Mouse (Mus musculus) embryo, embryonic 11.5 days (tissue): ENCODE measurements around the gene Wdr26.

Source experiments
- DNase-seq: peaks from one replicate; pipeline ENCODE4 v3.0.0-alpha.2; 2012; ENCODE audit warnings: low read depth, low spot score

The Wdr26 gene

DNA sequence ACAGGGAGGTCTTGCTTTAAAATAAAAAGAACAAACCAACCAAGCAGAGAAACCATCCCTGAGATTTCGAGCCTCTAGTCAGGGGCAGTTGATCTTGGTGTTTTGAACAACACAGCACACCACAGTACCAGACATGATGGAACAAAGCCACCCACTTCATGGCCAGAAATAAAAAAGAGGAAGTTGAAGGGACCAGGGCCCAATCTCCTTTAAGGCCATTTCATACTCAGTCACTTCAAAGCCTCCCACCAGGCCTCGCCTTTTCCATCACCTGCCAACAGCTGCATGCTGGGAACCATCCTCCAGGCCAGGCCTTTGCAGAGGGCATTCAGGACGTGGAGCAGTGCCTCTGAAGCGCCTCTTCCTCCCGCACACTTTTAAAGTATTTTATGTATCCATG is 25.5 kb upstream of the Wdr26 start:
- no peak for DNase-seq

DNA sequence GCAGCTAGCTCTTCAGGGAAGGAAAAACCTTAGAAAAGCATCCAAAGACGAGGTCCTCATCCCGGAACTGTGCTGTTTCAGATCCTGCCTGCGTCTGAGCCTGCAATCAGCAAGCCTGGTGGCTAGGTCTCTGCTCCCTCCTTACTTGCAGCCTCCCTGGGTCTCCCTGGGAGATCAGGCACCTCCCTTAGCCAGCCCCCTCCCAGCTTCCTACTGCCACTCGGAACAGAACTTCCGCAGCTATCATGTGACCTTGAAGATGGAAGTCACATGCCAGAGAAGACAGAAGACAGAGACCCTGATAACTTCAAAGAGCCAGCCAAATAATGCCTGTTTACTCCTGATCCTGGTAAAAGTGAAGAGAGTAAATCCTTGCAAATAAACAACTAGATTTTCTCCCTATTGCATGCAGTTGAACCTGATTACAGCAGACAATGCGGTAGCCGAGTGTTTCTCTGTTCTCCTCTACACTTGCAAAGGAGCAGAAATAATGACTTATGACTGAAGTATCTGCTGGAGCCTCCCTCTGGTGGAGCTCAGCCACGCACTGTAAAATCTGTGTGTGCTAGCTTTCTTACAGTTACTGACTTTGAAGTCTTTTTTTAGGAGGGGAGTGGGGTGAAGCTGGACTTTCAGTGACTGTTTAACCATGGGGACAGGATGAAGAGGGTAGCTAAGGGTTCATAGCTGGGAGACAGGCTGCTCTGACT is 22.7 kb upstream of the Wdr26 start:
- DNase-seq = no peak

DNA sequence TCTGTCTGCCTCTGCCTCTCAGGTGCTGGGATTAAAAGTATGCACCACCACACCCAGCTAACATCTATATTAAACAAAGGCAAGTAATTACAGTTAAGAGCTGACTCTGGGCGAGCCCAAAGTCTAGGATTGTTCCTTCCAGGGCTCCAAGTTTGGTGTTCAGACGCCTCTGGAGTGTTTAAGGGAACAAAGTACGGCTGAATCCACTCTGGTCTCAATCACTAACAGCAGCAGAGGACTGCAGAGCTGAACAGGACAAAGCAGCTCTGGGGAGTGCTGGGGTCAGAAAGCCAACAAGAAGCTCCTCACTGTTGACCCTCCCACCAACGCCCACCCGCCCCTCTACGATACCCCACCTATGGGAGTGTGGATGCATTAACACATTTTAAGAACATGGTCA is 21.9 kb upstream of the Wdr26 start:
- no peak for DNase-seq

GRCm38 (mm10) chr1:181232307-181233027 is 20.7 kb upstream of the Wdr26 start:
- DNase-seq = no peak

- DNase-seq = no peak
These were observed 20.0 kb upstream of the Wdr26 start for GRCm38 (mm10) chr1:181231821-181232220.

- no peak for DNase-seq
These were observed 19.5 kb upstream of the Wdr26 start for GRCm38 (mm10) chr1:181231262-181231661.

DNA sequence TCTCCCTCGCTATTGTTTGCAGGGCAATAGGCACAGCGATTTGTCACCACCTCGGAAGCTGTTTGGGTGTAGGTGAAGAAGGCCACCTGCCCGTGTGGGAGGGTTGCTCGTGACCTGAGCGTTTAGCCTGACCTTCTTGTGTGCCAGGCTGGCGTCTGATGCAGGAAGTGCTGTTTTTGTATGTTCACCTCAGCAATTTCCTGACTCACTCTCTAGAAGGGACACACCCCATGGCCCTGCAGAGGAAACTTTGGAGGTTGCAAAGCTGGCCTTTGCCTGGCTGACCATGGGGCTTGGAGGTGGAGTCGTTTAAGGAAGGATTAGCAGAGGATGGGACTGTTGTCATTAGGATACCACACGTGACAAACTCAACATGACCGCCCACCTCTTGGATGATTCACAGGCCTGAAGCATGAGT is 18.9 kb upstream of the Wdr26 start:
- DNase-seq = no peak

DNA sequence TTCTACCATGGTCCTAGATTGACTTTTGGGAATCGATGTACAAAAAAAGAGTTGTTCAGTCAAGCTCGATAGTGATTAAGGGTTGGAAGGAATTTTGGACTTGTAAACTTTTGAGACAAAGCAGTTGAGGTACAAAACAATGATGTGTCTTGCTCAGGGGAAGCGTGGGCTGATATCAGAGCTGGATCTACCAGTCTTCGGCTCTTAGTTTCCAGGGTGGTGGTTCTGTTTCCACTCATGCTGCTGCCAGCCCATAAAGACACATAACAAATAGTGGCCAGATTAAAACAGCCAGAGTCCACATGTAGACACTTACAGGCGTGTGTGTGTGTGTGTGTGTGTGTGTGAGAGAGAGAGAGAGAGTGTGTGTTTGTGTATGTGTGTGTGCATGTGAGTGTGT is 17.2 kb upstream of the Wdr26 start:
- no peak for DNase-seq

GRCm38 (mm10) chr1:181228591-181228990 is 16.8 kb upstream of the Wdr26 start:
- no peak for DNase-seq

- DNase-seq = no peak
These were observed 16.0 kb upstream of the Wdr26 start for GRCm38 (mm10) chr1:181227804-181228203.

- no peak for DNase-seq
These were observed 15.0 kb upstream of the Wdr26 start for GRCm38 (mm10) chr1:181226850-181227249.

GRCm38 (mm10) chr1:181225281-181225680 is 13.5 kb upstream of the Wdr26 start:
- DNase-seq = no peak

DNA sequence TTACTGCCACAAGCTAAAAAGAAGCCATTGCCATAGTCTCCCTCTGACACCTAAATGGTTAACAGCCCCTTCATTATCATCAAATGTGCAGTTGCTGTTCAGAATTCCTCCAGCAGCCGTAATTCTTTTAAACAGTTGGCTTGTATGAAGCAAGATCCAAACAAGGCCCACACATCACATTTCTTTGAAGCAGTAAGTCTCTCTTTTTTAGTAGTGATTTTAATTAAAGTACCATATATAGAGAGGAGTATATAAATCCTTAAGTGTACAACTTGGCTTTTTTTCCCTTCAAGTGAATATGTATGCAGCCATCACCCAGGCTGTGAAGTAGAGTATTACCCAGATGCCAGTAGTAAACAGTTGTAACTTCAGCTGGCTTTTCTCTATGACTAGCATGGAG is 10.2 kb upstream of the Wdr26 start:
- no peak for DNase-seq

- DNase-seq = no peak
These were observed 4.5 kb upstream of the Wdr26 start for GRCm38 (mm10) chr1:181216315-181216714.

GRCm38 (mm10) chr1:181214296-181215035 is 2.7 kb upstream of the Wdr26 start:
- DNase-seq = no peak

- no peak for DNase-seq
These were observed 340 bp downstream of the Wdr26 start for GRCm38 (mm10) chr1:181211403-181211919.

- DNase-seq = no peak
These were observed 999 bp downstream of the Wdr26 start for GRCm38 (mm10) chr1:181210601-181211402.

- no peak for DNase-seq
These were observed 1.7 kb downstream of the Wdr26 start for GRCm38 (mm10) chr1:181210147-181210546.

GRCm38 (mm10) chr1:181199446-181199845 is 12.4 kb downstream of the Wdr26 start:
- no peak for DNase-seq

GRCm38 (mm10) chr1:181188925-181189324 is 22.9 kb downstream of the Wdr26 start:
- DNase-seq = no peak

DNA sequence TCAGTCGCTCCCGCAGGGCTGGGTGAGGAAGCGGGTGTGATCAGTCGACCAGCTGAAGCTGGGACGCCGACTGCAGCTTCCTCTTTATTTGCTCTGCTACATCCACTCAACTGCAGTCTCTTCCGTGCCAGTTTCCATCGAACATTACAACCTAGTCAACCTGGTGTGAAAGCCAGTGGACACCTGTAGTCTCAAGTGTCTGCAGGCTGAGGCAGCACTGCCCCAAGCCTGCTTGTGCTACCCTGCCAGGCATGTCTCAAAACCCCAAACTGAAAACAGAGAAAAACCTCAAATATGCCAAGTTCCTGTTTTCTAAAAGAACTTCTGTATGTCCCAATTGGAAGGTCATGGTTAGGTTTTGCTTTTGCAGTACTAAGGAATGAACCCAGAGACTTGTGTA is 41.6 kb downstream of the Wdr26 start:
- DNase-seq = no peak

GRCm38 (mm10) chr1:181168377-181168776 is 43.4 kb downstream of the Wdr26 start:
- DNase-seq = no peak
